Comparison of ENCODE assay signal across 8 mouse cellular contexts in genomic region chr15:99252381-99253174, GRCm38 (mm10). TPM values are rescaled to one million over a fixed set of nuclear protein-coding genes. Genes with fewer than 3 reads are reported as not detected.
DNase-seq lines count a peak whose midpoint lies in the region; ATAC-seq lines count a peak whose summit lies in the region.

No protein-coding gene starts in this region.

- H3K4me1 ChIP-seq in embryonic facial prominence, embryonic 15.5 days = peaks cover 16% of the 10 kb centered on the region; the same call in 1 of the 2 replicates
- H3K4me1 ChIP-seq in midbrain, embryonic 14.5 days (ENCODE audit: control insufficient read depth, insufficient read depth, low read length) = peaks cover 7% of the 10 kb centered on the region

- H3K4me2 ChIP-seq in embryonic facial prominence, embryonic 15.5 days (replicated peaks) = peak overlapping the region; percentile 70
- H3K4me2 ChIP-seq in midbrain, embryonic 14.5 days (ENCODE audit: low read length) = peak overlapping the region; percentile 75

- DNase-seq in layer of hippocampus, adult 9-11 months = peak; percentile 60
- DNase-seq in layer of hippocampus, postnatal 14 days (ENCODE audit: low spot score in 2 of 2) = no peak
- peak; percentile 82 for DNase-seq in MN1 (ENCODE audit: low spot score)
- peak; percentile 86 for DNase-seq in kidney, postnatal 10 days
- no peak for DNase-seq in midbrain, embryonic 14.5 days
- DNase-seq in adrenal gland, adult 8-10 months = no peak
- no peak for DNase-seq in urinary bladder, adult 18-20 months (ENCODE audit: low spot score in 2 of 2)

- H3K9me3 ChIP-seq in embryonic facial prominence, embryonic 15.5 days (replicated peaks) = no peaks in the 10 kb centered on the region
- H3K9me3 ChIP-seq in midbrain, embryonic 14.5 days (ENCODE audit: control insufficient read depth, low read length) = no peaks in the 10 kb centered on the region

- peak overlapping the region; percentile 74 for H3K4me3 ChIP-seq in embryonic facial prominence, embryonic 15.5 days (replicated peaks)
- peak overlapping the region; percentile 56 for H3K4me3 ChIP-seq in midbrain, embryonic 14.5 days (replicated peaks; ENCODE audit: low read depth, low read length)

- peak overlapping the region; percentile 62 for H3K9ac ChIP-seq in embryonic facial prominence, embryonic 15.5 days
- H3K9ac ChIP-seq in midbrain, embryonic 14.5 days (replicated peaks; ENCODE audit: low read length) = peak overlapping the region; percentile 61

- H3K27me3 ChIP-seq in embryonic facial prominence, embryonic 15.5 days = no peaks in the 10 kb centered on the region
- no peaks in the 10 kb centered on the region for H3K27me3 ChIP-seq in midbrain, embryonic 14.5 days (ENCODE audit: control insufficient read depth, insufficient read depth, low read length)

- H3K27ac ChIP-seq in embryonic facial prominence, embryonic 15.5 days (replicated peaks) = peak overlapping the region; percentile 99
- peak overlapping the region; percentile 94 for H3K27ac ChIP-seq in midbrain, embryonic 14.5 days (replicated peaks; ENCODE audit: low read depth, low read length)

- H3K36me3 ChIP-seq in embryonic facial prominence, embryonic 15.5 days = peaks cover 10% of the 10 kb centered on the region
- peaks cover 20% of the 10 kb centered on the region for H3K36me3 ChIP-seq in midbrain, embryonic 14.5 days (ENCODE audit: control insufficient read depth, insufficient read depth, low read length)

- ATAC-seq in embryonic facial prominence, embryonic 15.5 days (ENCODE audit: insufficient number of reproducible peaks, low FRiP score, low TSS enrichment, low read depth) = peak; percentile 67
- peak; percentile 18; the same call in 1 of the 2 replicates for ATAC-seq in midbrain, embryonic 14.5 days (ENCODE audit: low FRiP score, low TSS enrichment)

- WGBS in embryonic facial prominence, embryonic 15.5 days = 3% methylated on average over 22 of the region's 22 CpGs
- 5% methylated on average over 22 of the region's 22 CpGs for WGBS in midbrain, embryonic 14.5 days

RNA-seq across cellular contexts. Expression of gene Mcrs1, which starts 0.8 kb away (rescaled TPM):
- 10 to 100 TPM; 80.1 to 84.3 TPM for total RNA-seq in layer of hippocampus, postnatal 14 days (2021)
- 119 and 125 TPM in 2 replicates for polyA plus RNA-seq in embryonic facial prominence, embryonic 15.5 days (2015; fragmentation: Nextera tagmentation; extraction: Ambion mirVana)
- 219 and 239 TPM in 2 replicates for polyA plus RNA-seq in midbrain, embryonic 14.5 days (2014; fragmentation: Nextera tagmentation; extraction: Ambion mirVana)
- total RNA-seq in adrenal gland, adult 8-10 months (2022) = 10 to 100 TPM; 43.9 to 54.3 (median 49.1) TPM

RNA-seq across cellular contexts. Expression of gene Kcnh3, which starts 27.9 kb away (rescaled TPM):
- 10 to 100 TPM; 71.6 to 78.7 TPM for total RNA-seq in layer of hippocampus, postnatal 14 days (2021)
- polyA plus RNA-seq in embryonic facial prominence, embryonic 15.5 days (2015; fragmentation: Nextera tagmentation; extraction: Ambion mirVana) = 1.3 and 2.2 TPM in 2 replicates
- 0.49 and 0.72 TPM in 2 replicates for polyA plus RNA-seq in midbrain, embryonic 14.5 days (2014; fragmentation: Nextera tagmentation; extraction: Ambion mirVana)
- total RNA-seq in adrenal gland, adult 8-10 months (2022) = 1 to 10 TPM in 3 of 4 experiments, under 1 TPM in 1; 0.70 to 1.9 (median 1.5) TPM

RNA-seq across cellular contexts. Expression of gene Prpf40b, which starts 42.3 kb away (rescaled TPM):
- 100 to 1,000 TPM in 1 of 2 experiments, 10 to 100 TPM in 1; 92.8 to 103 TPM for total RNA-seq in layer of hippocampus, postnatal 14 days (2021)
- polyA plus RNA-seq in embryonic facial prominence, embryonic 15.5 days (2015; fragmentation: Nextera tagmentation; extraction: Ambion mirVana) = 57.5 and 64.2 TPM in 2 replicates
- polyA plus RNA-seq in midbrain, embryonic 14.5 days (2014; fragmentation: Nextera tagmentation; extraction: Ambion mirVana) = 100 and 105 TPM in 2 replicates
- 10 to 100 TPM; 46.5 to 76.6 (median 51.2) TPM for total RNA-seq in adrenal gland, adult 8-10 months (2022)

RNA-seq across cellular contexts. Expression of gene Fam186b, which starts 43.1 kb away (rescaled TPM):
- total RNA-seq in layer of hippocampus, postnatal 14 days (2021) = 1 to 10 TPM; 1.5 to 1.7 TPM
- 0.14 and 0.27 TPM in 2 replicates for polyA plus RNA-seq in embryonic facial prominence, embryonic 15.5 days (2015; fragmentation: Nextera tagmentation; extraction: Ambion mirVana)
- polyA plus RNA-seq in midbrain, embryonic 14.5 days (2014; fragmentation: Nextera tagmentation; extraction: Ambion mirVana) = 0.74 and 1.3 TPM in 2 replicates
- 1 to 10 TPM; 2.6 to 4.5 (median 3.8) TPM for total RNA-seq in adrenal gland, adult 8-10 months (2022)

Comparison
In these comparisons a context has a peak if more than half of its experiments do, and no peak if none do; other contexts are left out.
1. DNase-seq: peak in layer of hippocampus, adult 9-11 months (single experiment), MN1 (single experiment) and kidney, postnatal 10 days (single experiment); none in layer of hippocampus, postnatal 14 days (0 of 2), midbrain, embryonic 14.5 days (single experiment), adrenal gland, adult 8-10 months (single experiment) and urinary bladder, adult 18-20 months (0 of 2).
2. RNA of gene Kcnh3, which starts 27.9 kb away (total RNA-seq): 71.6 to 78.7 TPM in layer of hippocampus, postnatal 14 days; 0.70 to 1.9 TPM in adrenal gland, adult 8-10 months; every median in the first group is over 10 times any median in the second.